Mouse (Mus musculus): ENCODE results near the gene Spag9.
"Not testable (repeated sequence)": the region's sequence is repeated elsewhere in the genome, so short reads cannot be mapped to it uniquely, and the experiment has no call there.

Spag9 gene

GRCm38 (mm10) chr11:93986298-93986697, 9.6 kb upstream of the Spag9 start:
- DNase-seq (ENCODE audit: low read depth, low spot score), result no peak

- no peak for DNase-seq (ENCODE audit: low read depth, low spot score)
Measured at GRCm38 (mm10) chr11:93987026-93987425, 8.9 kb upstream of the Spag9 start.

GRCm38 (mm10) chr11:93987625-93988327, 8.1 kb upstream of the Spag9 start:
- no peak for DNase-seq (ENCODE audit: low read depth, low spot score)

DNA sequence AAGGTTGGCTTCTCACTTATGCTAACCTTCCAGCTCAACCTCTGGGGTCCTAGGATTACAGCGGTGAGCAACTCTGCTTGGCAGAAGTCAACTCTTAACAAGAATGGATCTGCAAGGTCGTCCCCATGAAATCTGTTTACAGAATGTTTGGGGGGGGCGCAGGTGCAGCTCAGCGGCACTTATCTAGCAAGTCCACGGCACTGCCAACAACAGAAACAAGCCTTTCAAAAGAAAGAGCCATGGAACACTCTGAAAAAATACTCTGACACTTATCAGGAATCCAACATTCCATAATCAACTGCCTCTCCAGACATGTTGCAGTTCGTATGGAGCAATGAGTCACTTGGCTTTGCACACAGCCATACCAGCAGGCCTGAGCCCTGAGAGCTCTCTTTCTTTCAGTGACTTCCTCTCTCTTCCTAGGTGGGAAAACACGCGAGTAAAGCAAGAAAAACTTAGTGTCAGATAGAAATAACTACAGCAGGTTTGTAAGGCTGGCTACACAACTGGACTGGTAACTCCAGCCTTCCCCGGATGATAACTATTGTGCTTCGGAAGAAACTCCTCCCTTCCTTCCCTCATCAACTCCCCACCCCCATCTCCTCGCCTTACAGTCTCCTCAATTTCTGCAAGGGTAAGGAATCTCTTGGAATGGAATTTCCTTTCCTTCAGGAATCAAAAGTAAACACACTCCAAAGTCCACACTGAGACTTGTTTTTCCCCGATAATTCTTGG, 7.4 kb upstream of the Spag9 start:
- DNase-seq (ENCODE audit: low read depth, low spot score), result no peak

- no peak for DNase-seq (ENCODE audit: low read depth, low spot score)
Measured at GRCm38 (mm10) chr11:93994531-93994930, 1.4 kb upstream of the Spag9 start.

GRCm38 (mm10) chr11:93995111-93995719, 676 bp upstream of the Spag9 start:
- DNase-seq (ENCODE audit: low read depth, low spot score), result no peak

GRCm38 (mm10) chr11:93996306-93997140, 632 bp downstream of the Spag9 start:
- no peak for DNase-seq (ENCODE audit: low read depth, low spot score)

DNA sequence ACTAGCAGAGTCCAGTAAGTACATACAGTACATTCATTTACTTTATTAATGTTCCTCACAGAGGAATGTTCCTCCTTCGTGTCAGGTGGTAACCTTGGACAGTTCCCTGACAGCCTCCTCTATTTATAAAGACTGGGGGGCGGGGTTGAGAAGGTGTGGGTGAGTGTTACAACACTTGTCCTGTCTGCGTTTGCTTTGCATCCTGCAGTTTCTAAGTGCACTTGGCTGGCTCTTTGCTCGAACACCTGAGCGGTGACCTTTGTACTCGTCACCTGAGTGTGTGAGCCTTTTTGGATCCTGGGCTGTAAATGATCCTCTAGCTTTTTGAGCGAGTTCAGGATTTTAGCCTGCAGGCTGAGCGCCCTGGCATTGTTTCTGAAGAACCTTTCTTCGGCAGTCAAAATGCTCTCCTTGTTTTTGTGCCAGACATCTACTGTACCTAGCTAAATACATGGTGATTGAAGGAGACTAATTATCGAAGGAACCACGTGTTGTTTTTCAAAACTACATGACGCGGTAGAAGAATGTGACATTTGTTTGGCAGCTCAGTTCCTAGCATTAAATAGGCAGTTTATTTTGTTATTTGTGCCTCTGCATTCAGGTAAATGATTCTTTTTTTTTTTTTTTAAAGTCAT, 1.4 kb downstream of the Spag9 start:
- no peak for DNase-seq (ENCODE audit: low read depth, low spot score)

DNA sequence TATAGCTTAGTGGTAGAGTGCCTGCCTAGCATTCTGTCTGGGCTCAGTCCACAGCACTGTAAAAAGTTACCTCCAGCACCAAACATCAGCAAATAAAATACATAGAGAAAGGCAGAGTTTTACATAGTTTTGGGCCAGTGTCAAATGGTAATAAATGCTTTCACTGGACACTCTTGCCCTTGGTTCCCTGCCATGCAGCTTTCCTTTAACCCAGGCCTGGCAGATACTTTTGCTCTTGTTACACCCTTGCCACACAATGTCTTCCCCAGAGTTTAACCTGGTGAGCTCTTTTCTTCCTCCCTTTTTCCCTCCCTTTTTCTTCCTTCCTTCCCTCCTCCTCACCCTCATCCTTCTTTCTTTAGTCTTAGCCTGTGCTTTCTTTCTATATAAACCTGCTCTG, 3.4 kb downstream of the Spag9 start:
- no peak for DNase-seq (ENCODE audit: low read depth, low spot score)

DNA sequence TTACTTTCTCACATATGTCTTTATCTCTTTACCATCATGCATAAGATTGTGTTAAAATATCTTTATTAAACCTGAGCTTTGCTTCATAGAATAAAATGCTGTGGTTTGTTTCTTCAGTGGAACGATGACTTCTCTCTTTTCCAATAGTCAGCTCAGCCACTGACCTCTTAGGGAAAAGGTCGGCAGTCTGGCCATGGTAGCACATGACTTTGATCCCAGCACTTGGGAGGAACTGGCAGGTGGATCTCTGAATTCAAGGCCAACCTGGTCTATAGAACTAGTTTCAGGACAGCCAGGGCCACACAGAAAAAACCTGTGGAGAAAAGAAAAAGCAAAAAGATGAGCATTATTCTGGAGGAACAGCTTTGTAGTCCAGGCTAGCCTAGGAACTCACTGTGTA, 7.5 kb downstream of the Spag9 start:
- DNase-seq (ENCODE audit: low read depth, low spot score), result no peak

- DNase-seq (ENCODE audit: low read depth, low spot score), result no peak
Measured at GRCm38 (mm10) chr11:94019091-94019490, 23.2 kb downstream of the Spag9 start.

GRCm38 (mm10) chr11:94020403-94020802, 24.5 kb downstream of the Spag9 start:
- no peak for DNase-seq (ENCODE audit: low read depth, low spot score)

DNA sequence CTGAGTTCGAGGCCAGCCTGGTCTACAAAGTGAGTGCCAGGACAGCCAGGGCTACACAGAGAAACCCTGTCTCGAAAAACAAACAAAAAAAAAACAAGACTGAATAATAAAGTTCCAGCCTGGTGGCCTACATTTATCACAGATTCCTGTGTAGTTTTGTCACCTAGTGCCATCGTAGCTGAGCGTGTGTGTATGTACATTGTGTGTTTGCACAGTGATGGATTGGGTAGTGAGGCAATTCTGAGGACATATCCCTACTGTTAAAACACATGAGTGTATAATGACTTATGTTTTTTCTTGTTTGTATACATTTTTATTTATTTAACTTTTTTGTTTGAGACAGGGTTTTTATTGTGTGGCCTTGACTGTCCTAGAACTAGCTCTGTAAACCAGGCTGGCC, 30.4 kb downstream of the Spag9 start:
- no peak for DNase-seq (ENCODE audit: low read depth, low spot score)

GRCm38 (mm10) chr11:94032084-94032483, 36.2 kb downstream of the Spag9 start:
- no peak for DNase-seq (ENCODE audit: low read depth, low spot score)

- no peak for DNase-seq (ENCODE audit: low read depth, low spot score)
Measured at GRCm38 (mm10) chr11:94032971-94033370, 37.1 kb downstream of the Spag9 start.

- DNase-seq (ENCODE audit: low read depth, low spot score), result no peak
Measured at GRCm38 (mm10) chr11:94035974-94036373, 40.1 kb downstream of the Spag9 start.

DNA sequence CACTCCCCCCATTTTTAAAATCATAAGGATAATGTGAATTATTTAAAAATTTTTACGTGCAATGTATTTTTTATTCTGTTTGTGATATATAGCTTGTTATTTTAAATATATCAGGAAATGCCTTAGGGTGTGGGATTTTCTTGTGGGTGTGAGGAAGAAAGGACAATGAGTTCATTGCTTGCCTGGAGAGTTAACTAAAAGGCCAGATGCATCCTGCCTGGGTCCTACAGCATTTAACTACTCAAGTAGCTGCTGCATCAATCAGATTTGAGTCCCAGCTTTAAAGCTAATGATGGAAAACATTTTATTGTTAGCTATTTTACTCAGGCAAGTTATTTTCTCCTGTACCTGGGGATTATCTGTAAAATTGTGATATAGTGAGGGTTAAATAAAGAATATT, 45.6 kb downstream of the Spag9 start:
- no peak for DNase-seq (ENCODE audit: low read depth, low spot score)

DNA sequence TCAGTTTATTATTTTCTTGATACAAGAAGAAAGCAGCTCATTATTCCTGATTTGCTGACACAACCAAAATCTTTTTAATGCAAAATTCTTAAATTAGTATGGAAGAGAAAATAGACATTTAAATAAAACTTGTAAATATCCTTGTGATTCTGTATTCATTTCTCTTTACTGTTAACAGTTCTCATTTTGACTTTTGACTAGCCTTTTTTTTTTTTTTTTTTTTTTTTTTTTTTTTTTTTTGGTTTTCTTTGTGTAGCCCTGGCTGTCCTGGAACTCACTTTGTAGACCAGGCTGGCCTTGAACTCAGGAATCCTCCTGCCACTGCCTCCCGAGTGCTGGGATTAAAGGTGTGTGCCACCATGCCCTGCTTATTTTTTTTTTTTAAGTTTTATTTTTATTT, 46.4 kb downstream of the Spag9 start:
- not testable (repeated sequence) for DNase-seq (ENCODE audit: low read depth, low spot score)

GRCm38 (mm10) chr11:94043998-94044985, 48.4 kb downstream of the Spag9 start:
- DNase-seq (ENCODE audit: low read depth, low spot score), result peak; percentile 36

- no peak for DNase-seq (ENCODE audit: low read depth, low spot score)
Measured at GRCm38 (mm10) chr11:94045016-94045415, 49.1 kb downstream of the Spag9 start.

Data from WW6 (cell line).